Mouse (Mus musculus) urinary bladder, postnatal 36 days (tissue): ENCODE measurements at regions not wholly inside any gene's neighbourhood (a gene's known extent, or its start where the extent isn't known, plus 50 kb on each side); places are given as distances from the start of the nearest gene placed in this dataset.

Experiments
- DNase-seq, 2 experiments: peaks; one replicate each; pipeline ENCODE4 v3.0.0; 2022; ENCODE audit warnings: low spot score in 2 of 2, mixed read lengths in 1 of 2

DNA sequence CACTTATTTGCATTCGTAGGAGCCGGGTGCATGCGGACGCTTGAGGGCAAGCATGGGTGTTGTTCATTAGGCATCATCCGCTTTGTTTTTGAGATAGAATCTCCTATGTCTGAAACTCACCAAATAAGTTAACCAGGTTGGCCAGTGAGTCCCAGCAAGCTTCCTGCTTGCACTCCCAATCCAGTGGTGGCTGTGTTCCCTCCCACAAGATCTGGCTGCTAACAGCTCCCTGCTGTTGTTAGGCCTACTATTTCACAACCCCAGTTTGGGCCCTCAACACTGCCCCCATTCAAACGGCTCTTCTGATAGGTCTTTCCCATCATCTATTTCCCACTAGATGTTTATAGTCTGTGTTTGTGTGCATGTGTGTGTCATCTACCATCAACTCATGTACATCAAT, 56.3 kb upstream of the Rgma start:
- no peak for DNase-seq

- no peak for DNase-seq
Observed at GRCm38 (mm10) chr7:73319994-73320393, 55.3 kb upstream of the Rgma start.

GRCm38 (mm10) chr7:73322466-73323151, 52.7 kb upstream of the Rgma start:
- no peak for DNase-seq

- DNase-seq, result no peak
Observed at GRCm38 (mm10) chr7:73323556-73323955, 51.8 kb upstream of the Rgma start.

GRCm38 (mm10) chr7:73325503-73325902, 49.8 kb upstream of the Rgma start:
- DNase-seq, result no peak
